Mouse (Mus musculus): ENCODE results near the gene Ttc7.

Gene Ttc7

DNA sequence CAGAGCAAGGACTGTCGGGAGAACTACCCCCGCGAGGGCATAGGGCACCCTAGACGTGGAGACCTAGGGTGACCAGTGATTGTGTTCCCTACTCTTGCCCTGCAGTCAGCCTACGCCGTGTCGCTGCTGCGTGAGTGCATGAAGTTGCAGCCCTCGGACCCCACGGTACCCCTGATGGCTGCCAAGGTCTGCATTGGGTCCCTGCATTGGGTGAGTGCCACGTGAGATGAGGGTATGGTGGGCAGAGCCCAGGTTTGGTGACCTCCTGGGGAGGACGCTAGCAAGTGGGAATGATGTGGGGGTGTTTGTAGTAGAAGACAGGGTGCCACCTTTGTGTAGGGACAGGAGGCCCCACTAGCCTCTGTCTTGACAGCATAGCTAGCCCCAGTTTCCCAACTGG, 51.5 kb downstream of the Ttc7 start:
- DNase-seq (ENCODE audit: low read depth, low spot score): no peak

DNA sequence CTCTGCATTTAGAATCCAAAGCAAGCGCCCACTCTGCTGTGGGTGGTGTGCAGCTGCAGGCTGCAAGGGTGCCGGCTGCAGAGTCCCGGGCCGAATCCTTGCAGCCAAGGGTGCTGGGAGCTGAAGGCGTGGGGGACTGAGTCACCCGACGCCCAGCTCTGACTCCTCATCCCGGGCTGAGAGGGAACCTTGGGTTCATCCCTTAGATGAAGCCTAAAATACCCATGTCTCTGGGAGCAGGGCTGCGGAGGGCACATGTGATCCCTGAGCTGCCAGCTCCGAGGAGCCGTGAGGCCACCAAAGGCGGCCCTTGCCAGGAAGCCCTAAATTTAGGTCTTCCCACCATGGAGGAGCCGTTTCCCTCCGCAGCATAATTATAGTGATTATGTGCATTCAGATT, 52.5 kb downstream of the Ttc7 start:
- no peak for DNase-seq (ENCODE audit: low read depth, low spot score)

DNA sequence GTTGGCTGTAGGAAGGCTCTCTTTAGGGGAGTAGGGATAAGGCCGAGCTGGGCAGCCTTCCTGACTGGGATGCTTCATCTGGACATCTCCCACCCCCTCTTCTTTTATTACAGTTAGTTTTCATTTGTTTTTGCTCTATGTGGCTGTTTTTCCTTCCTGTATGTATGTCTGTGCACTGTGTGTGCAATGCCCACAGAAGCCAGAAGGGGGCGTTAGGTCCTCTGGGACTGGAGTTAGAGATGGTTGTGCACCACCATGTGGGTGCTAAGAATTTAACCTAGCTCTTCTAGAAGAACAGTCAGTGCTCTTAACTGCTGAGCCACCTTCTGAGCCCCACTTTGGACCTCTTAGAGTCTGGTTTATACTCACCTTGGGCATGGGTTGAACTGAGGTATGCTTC, 53.0 kb downstream of the Ttc7 start:
- DNase-seq (ENCODE audit: low read depth, low spot score): no peak

GRCm38 (mm10) chr17:87336910-87337309, 54.2 kb downstream of the Ttc7 start:
- no peak for DNase-seq (ENCODE audit: low read depth, low spot score)

GRCm38 (mm10) chr17:87337683-87338082, 55.0 kb downstream of the Ttc7 start:
- DNase-seq (ENCODE audit: low read depth, low spot score): no peak

DNA sequence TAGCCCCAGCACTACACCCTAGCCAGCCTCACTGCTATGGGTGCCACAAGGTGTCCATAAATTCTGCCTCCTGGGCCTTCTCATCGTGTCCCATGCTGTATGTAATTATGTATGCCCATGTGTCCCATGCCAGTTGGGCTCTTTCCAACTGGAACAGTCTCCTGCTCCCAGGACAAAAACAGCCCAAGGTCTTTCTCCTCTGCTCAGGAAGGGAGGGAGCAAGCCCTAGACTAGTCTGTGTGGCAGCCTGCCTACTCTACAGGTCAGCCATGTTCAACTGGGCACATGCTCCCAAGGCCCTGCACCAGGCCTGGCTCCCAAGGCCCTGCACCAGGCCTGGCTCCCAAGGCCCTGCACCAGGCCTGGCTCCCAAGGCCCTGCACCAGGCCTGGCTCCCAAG, 56.4 kb downstream of the Ttc7 start:
- DNase-seq (ENCODE audit: low read depth, low spot score): no peak

GRCm38 (mm10) chr17:87343060-87343703, 60.5 kb downstream of the Ttc7 start:
- no peak for DNase-seq (ENCODE audit: low read depth, low spot score)

DNA sequence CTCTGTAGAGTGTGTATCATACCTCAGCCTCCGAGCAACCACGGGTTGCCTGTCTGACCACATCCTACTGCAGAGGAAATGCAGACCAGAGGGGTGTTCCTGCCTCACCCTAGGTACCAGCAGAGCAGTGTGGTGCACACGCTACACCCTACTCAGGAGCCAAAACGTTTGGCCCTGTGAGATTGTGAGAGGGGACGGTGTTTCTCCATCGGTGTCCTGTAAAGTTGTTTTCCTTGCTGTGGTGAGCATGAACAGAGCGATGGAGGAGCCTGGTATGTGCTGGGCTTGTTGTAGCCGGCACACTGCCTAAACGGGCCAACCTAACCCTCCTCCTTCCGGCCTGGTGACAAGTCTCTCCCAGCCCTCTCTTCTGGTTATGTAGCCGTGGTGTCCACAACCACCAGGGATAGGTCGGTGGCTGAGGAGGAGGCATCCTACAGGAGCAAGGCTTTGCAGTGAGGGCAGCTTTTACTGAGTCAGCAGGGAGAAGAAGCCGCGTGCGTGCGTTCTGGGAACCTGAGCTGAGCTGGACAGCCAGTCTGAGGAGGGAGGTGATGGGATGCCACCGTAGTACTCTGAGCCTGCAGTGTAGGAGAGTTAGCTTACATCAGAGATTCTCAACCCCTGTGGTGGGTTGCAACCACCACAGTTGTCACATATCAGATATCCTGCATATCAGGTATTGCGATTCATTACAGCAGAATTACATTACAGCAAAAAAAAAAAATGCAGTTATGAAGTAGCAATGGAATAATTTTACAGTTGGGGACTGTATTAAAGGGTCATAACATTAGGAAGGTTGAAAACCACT, 62.0 kb downstream of the Ttc7 start:
- peak; percentile 77 for DNase-seq (ENCODE audit: low read depth, low spot score)

GRCm38 (mm10) chr17:87345252-87345593, 62.5 kb downstream of the Ttc7 start:
- DNase-seq (ENCODE audit: low read depth, low spot score): no peak

DNA sequence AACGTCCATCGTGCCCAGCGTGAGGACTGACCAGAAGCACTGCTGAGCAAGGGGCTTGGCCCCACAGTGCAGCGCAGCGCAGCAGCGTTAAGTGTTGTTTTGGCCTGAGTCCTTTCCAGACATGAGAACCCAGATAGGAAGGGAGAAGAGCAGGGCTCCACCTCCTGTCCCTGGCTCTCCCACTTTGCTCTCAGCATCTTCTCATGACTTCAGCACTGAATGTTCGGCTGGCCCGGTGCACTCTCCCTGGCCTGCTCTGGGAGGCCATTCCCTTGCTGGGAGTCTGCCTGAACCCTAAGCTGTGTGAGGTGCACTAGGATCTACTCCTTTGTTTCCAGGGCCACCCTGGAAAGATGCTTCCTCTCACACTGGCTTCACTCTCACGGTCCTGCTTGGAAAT, 65.7 kb downstream of the Ttc7 start:
- DNase-seq (ENCODE audit: low read depth, low spot score): no peak

DNA sequence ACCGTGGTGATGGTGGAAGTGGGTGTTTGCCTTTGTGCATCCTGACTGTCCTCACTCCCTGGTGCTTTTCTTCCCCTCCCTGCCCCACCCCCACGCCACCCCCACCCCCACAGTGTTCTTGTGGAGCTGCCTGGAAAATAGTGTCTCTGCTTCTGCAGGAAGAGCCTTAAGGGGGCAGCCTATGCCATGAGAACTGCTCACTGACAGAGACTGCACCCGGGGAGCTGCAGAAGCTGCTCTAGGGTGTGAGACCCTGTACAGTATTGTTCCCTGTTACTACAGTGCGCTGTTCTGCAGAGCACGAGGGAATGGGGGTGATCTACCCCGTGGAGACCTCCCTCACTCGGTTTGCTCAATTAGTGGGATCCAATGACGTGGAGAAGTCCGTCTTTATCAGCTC, 66.4 kb downstream of the Ttc7 start:
- no peak for DNase-seq (ENCODE audit: low read depth, low spot score)

GRCm38 (mm10) chr17:87349575-87349974, 66.9 kb downstream of the Ttc7 start:
- no peak for DNase-seq (ENCODE audit: low read depth, low spot score)

- DNase-seq (ENCODE audit: low read depth, low spot score): no peak
Observed at GRCm38 (mm10) chr17:87350471-87351240, 68.0 kb downstream of the Ttc7 start.

DNA sequence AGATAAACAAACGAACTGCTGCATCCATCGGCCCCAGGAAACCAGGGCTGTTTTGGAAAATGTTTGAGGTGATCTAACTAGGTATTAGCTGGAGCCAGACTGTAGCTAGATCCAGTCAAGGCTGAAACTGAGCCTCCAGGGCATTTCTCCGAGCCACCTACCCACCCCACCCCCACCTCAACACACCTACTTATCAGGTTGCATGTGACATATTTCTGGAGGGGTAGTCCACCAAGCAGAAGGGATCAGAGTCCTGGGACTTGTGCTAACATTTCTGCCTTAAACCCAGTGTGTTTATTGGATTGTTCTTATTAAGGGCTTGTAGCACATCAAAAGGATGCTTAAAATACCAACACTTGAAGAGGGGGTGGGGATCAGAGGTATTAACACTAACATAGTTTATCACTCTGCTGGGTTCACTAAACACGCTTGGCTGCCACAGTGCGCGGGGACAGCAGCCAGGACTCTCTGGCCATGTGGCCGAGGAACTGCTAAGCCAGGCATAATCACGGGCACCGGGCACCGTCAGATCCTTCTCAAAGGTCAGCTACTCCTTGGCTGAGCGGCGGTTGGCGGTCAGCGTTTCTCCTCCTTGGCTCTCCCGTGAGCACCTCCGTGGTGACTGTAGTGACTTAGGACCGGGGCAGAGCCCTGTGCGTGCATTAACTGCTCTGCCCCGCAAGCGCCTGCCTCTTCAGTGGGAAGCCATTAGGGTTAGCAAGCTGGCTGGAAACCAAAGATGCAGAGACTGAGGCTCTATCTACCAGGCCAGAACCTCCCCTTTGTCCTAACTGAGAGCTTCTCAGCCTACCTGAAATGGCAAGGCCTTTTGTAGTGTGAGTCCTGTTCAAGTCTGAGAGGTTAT, 68.8 kb downstream of the Ttc7 start:
- DNase-seq (ENCODE audit: low read depth, low spot score): no peak

GRCm38 (mm10) chr17:87352106-87352897, 69.6 kb downstream of the Ttc7 start:
- DNase-seq (ENCODE audit: low read depth, low spot score): no peak

- DNase-seq (ENCODE audit: low read depth, low spot score): no peak
Observed at GRCm38 (mm10) chr17:87352898-87353225, 70.2 kb downstream of the Ttc7 start.

DNA sequence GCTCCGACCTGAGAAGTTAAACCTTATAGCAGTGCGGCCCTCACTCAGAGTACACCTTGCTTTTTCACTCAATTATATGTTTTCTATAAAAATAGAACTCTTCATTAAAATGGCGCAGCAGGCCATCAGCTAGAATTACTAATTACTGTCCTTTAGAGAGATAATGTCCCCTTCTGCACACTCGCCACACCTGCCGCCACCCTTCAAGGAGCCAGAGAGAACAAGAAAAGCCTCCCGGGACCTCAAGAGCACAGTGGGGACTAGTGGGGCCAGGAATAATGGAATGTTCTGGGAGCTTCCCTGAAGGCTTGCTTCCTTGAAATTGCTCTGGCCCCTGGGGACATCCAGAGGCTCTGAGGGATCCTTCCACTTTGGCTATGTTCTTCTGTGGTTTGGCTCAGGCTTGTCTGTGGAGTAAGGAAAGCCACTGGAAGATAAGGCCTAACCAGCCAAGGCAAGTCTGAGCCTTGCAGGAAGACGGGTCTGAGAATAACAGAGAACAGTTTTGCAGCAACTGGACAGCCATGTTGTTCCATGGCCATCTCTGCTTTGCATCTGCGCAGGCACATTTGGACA, 71.1 kb downstream of the Ttc7 start:
- DNase-seq (ENCODE audit: low read depth, low spot score): no peak

DNA sequence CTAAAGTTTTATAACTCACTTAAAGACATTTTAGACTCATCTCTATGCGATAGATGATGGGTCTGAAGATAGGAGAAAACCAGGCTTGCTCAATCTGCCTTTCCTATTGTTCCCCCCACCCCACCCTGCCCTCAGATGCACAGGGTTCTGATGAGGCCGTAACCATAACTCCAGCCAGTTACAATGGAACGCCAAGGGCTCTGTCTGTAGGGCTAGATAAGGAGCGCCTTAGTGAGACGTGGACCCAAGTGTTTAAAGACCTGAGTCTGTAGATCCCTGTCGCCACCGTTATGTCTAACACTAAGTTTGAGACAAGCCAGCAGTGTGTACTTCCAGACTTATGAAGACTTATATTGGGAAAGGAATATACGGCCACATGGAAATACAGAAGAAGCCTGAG, 72.8 kb downstream of the Ttc7 start:
- DNase-seq (ENCODE audit: low read depth, low spot score): no peak

DNA sequence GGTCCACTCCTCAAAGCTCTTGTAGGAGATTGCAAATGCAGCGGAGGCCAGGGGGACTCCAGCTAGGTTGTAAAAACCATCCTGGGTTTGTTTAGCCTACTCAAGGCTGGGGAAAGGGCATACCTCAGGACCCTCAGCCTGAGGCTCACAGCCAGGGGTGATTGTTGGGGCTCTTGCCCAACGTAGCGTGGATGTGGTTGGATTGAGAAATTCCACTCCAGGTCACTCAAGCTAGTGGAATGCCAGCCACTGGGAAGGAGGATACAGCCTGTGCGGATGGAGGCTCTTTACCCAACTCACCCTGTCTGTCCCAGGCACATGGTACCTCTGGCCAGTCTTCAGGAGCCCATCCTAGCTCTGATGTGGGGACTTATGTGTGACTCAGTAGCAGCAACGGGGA, 73.6 kb downstream of the Ttc7 start:
- DNase-seq (ENCODE audit: low read depth, low spot score): no peak

DNA sequence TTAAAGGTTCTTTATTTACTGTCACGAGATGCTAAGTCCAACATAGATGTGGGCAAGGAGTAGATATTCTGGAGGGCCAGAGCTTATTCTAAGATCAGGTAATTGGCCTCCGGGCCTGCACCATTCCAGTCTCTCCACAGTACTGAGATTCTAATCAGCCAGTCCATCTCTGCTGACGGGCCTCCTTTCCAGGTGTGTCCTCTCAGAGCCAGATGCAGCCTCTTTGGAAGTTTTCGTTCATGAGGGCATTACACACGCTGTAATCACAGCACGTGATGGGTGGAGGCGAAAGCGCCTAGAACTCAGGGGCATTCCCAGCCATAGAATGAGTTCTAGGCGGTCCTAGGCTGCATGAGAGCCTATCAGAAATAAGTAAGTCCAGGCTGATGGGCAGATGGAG, 74.8 kb downstream of the Ttc7 start:
- no peak for DNase-seq (ENCODE audit: low read depth, low spot score)

DNA sequence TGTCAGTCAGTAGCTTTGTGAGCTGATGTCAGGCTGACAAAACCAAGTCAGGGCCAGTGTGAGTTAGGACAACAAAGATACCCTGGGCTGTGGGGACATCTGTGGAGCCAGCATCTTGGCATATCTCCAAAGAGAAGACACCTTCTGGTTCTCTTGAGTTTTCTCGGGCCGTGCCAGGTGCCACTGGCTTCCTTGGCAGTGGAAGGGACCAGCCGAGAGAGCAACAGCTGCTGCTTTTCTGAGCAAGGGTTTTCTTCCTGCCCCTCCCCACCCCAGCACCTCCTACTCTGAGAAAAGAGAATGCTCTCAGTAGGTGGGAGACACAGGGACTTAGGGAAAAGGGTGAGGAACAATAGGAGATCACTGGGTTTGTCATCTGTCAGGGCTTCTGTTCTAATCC, 78.4 kb downstream of the Ttc7 start:
- DNase-seq (ENCODE audit: low read depth, low spot score): no peak

All from CD4-positive helper T cell, adult 2 months (primary cell).